Mouse (Mus musculus): ENCODE measurements at regions not wholly inside any gene's neighbourhood (a gene's known extent, or its start where the extent isn't known, plus 50 kb on each side); places are given as distances from the start of the nearest gene placed in this dataset.

DNA sequence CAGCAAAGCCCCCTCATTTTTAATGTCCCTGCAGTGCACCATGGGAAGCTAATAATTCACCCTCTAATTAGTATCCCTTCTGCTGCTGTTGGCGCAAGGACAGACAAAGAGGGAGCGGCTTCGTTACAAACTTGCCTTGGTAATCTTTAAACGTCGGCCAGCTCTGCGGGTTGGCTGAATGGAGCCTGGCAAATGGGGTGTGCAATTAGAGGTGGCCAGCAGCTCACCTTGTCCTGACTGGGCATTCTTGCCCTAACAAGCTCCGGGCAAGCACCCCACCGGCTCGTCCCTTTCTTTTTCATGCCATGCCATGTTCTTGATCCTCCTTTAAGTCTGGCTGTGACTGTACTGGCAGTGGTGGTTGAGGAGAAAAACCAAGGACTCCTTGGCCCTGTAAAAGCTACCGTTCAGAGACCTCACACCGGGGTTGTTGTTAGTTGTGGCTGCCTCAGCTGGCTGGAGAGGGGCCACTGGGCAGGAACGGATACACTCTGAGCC is 179.2 kb upstream of the N4bp1 start:
- H3K9ac ChIP-seq (ENCODE audit: low read depth, low read length): no peak overlapping the region
- H3K27me3 ChIP-seq (ENCODE audit: control insufficient read depth, insufficient read depth, low read depth, low read length): no peaks in the 10 kb centered on the region
- H3K9me3 ChIP-seq (replicated peaks; ENCODE audit: control insufficient read depth, low read length, poor library complexity, severe bottlenecking): no peaks in the 10 kb centered on the region
- no peak overlapping the region for H3K4me2 ChIP-seq (ENCODE audit: low read length)
- peaks cover 6% of the 10 kb centered on the region; the same call in 1 of the 2 replicates for H3K4me1 ChIP-seq (ENCODE audit: control insufficient read depth, insufficient read depth, low read length)
- H3K36me3 ChIP-seq (ENCODE audit: control insufficient read depth, insufficient read depth, low read length): no peaks in the 10 kb centered on the region
- ATAC-seq: peak; percentile 60; the same call in 1 of the 2 replicates
- WGBS: 32% methylated on average over 12 of the region's 12 CpGs
- no peak overlapping the region for H3K4me3 ChIP-seq (ENCODE audit: low read depth, low read length)
- H3K27ac ChIP-seq (ENCODE audit: low read length): peak overlapping the region; percentile 17; the same call in 1 of the 2 replicates

DNA sequence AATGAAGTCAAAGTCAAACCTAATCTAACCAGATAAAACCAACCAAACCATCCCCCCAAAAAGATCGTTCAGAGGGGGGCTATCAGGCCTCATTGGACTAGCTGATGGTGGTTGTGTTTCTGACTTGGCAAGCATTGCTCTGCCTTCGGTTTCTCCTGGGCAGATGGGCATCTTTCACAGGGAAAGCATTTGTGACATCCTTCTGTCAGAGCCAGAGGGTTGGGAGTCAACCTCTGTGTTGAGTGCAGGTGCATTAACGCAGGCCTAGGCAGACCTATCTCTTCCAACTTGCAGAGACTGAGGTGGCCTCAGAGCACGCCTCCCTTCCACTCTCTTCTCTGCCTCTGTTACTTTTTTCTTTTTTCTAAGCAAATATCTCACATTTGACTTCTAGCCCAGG is 178.5 kb upstream of the N4bp1 start:
- WGBS: 75% methylated on average over 4 of the region's 4 CpGs
- Histone ChIP-seq H3K9ac (ENCODE audit: low read depth, low read length) (no peak overlapping the region), H3K4me1 (ENCODE audit: control insufficient read depth, insufficient read depth, low read length) (peaks cover 6% of the 10 kb centered on the region; the same call in 1 of the 2 replicates), H3K36me3 (ENCODE audit: control insufficient read depth, insufficient read depth, low read length) (no peaks in the 10 kb centered on the region), H3K4me2 (ENCODE audit: low read length) (no peak overlapping the region), H3K4me3 (ENCODE audit: low read depth, low read length) (no peak overlapping the region), H3K27me3 (ENCODE audit: control insufficient read depth, insufficient read depth, low read depth, low read length) (no peaks in the 10 kb centered on the region), H3K27ac (ENCODE audit: low read length) (no peak overlapping the region), H3K9me3 (replicated peaks; ENCODE audit: control insufficient read depth, low read length, poor library complexity, severe bottlenecking) (no peaks in the 10 kb centered on the region)
- peak; percentile 51; the same call in 1 of the 2 replicates for ATAC-seq

DNA sequence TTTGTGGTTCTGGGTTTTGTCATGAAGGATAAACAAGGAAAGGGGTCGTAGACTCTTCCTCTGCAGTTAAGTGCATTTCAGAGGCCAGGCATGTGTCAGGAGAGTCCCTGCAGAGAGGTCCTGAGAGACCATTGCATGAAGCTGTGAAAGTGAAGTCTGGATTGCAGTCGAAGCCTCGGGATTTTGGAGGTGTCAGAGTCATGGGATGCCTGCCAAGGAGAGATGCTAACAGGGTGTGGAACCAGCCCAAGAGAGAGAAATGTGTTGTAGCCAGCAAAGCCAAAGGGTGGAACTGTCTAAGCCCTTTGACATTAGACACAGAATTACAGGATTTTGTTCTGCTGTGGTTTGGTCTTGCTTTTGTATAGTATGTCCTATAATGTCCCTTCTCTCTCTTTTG is 164.7 kb upstream of the N4bp1 start:
- Histone ChIP-seq H3K4me3 (ENCODE audit: low read depth, low read length) (no peak overlapping the region), H3K36me3 (ENCODE audit: control insufficient read depth, insufficient read depth, low read length) (no peaks in the 10 kb centered on the region), H3K27ac (ENCODE audit: low read length) (no peak overlapping the region), H3K9ac (ENCODE audit: low read depth, low read length) (no peak overlapping the region), H3K4me1 (ENCODE audit: control insufficient read depth, insufficient read depth, low read length) (no peaks in the 10 kb centered on the region), H3K27me3 (ENCODE audit: control insufficient read depth, insufficient read depth, low read depth, low read length) (no peaks in the 10 kb centered on the region), H3K9me3 (replicated peaks; ENCODE audit: control insufficient read depth, low read length, poor library complexity, severe bottlenecking) (no peaks in the 10 kb centered on the region), H3K4me2 (ENCODE audit: low read length) (no peak overlapping the region)
- WGBS: 72% methylated on average over 3 of the region's 3 CpGs
- ATAC-seq: no peak

DNA sequence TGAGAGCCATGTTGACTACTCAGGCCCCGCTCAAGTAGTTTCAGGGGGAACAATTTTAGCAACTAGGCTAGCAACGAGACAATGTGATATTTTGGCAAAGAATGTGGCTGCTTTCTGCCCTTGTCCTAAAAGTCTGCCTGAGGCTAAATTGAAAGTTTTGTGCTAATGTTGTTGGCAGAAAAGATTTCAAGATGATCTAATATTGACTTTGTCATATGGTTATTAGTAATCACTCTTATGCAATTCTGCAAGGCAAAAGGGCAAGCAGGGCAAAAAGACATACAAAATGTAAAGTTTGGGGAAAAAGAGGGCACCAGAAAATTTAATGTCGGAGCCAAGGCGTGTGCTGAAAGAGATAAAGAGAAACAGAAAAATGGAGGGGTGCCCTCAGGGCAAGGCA is 164.1 kb upstream of the N4bp1 start:
- WGBS: 85% methylated on average over 4 of the region's 4 CpGs
- Histone ChIP-seq H3K9ac (ENCODE audit: low read depth, low read length) (no peak overlapping the region), H3K4me1 (ENCODE audit: control insufficient read depth, insufficient read depth, low read length) (no peaks in the 10 kb centered on the region; the same call in 1 of the 2 replicates), H3K27me3 (ENCODE audit: control insufficient read depth, insufficient read depth, low read depth, low read length) (no peaks in the 10 kb centered on the region), H3K9me3 (replicated peaks; ENCODE audit: control insufficient read depth, low read length, poor library complexity, severe bottlenecking) (no peaks in the 10 kb centered on the region), H3K36me3 (ENCODE audit: control insufficient read depth, insufficient read depth, low read length) (no peaks in the 10 kb centered on the region), H3K4me3 (ENCODE audit: low read depth, low read length) (no peak overlapping the region), H3K4me2 (ENCODE audit: low read length) (no peak overlapping the region), H3K27ac (ENCODE audit: low read length) (no peak overlapping the region)
- no peak for ATAC-seq

DNA sequence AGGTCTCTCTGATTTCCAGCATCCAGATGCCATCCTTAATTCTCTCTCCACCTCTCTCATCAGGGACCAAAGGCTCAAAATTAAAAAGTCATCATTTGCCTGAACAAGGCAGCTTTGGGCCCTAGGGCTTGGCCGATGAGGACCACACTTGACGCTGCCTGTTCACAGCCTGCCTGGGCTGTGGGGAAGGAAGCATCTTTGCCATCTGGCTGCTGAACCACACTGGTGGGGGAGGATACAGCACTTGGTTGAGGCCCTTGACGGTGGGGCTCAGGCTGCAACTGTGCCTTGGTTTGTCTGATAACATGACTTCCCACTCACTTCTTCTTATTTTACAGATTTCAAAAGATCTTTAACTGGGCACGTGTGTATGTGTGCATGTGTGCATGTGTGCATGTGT is 161.5 kb upstream of the N4bp1 start:
- no peak overlapping the region for H3K9ac ChIP-seq (ENCODE audit: low read depth, low read length)
- no peak overlapping the region for H3K4me3 ChIP-seq (ENCODE audit: low read depth, low read length)
- WGBS: 81% methylated on average over 4 of the region's 4 CpGs
- no peak for ATAC-seq
- no peak overlapping the region for H3K4me2 ChIP-seq (ENCODE audit: low read length)
- no peak overlapping the region for H3K27ac ChIP-seq (ENCODE audit: low read length)
- no peaks in the 10 kb centered on the region for H3K36me3 ChIP-seq (ENCODE audit: control insufficient read depth, insufficient read depth, low read length)
- no peaks in the 10 kb centered on the region for H3K9me3 ChIP-seq (replicated peaks; ENCODE audit: control insufficient read depth, low read length, poor library complexity, severe bottlenecking)
- no peaks in the 10 kb centered on the region for H3K27me3 ChIP-seq (ENCODE audit: control insufficient read depth, insufficient read depth, low read depth, low read length)
- H3K4me1 ChIP-seq (ENCODE audit: control insufficient read depth, insufficient read depth, low read length): no peaks in the 10 kb centered on the region; the same call in 1 of the 2 replicates

DNA sequence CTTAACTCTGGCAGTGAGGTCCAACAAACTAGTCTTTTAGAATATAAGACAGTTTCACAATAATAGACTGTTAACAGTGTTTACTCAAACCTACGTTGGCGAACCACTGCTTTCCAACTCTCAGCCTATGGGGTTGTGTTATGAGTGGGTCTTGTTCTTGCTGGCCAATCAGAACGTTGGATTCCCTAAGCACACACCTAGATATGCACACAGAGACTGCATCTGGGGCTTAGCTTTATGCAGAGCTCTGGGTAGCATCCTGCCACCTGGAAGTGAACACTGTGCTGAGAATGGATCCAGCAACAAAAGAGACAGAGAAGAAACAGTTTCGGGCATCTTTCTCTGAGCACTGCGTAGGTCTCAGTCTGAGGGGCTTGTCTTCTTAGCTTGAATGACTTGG is 158.0 kb upstream of the N4bp1 start:
- WGBS: 89% methylated on average over 5 of the region's 5 CpGs
- Histone ChIP-seq H3K27ac (ENCODE audit: low read length) (no peak overlapping the region), H3K9ac (ENCODE audit: low read depth, low read length) (no peak overlapping the region), H3K4me3 (ENCODE audit: low read depth, low read length) (no peak overlapping the region), H3K27me3 (ENCODE audit: control insufficient read depth, insufficient read depth, low read depth, low read length) (no peaks in the 10 kb centered on the region), H3K4me2 (ENCODE audit: low read length) (no peak overlapping the region), H3K4me1 (ENCODE audit: control insufficient read depth, insufficient read depth, low read length) (peaks cover 5% of the 10 kb centered on the region), H3K9me3 (replicated peaks; ENCODE audit: control insufficient read depth, low read length, poor library complexity, severe bottlenecking) (no peaks in the 10 kb centered on the region), H3K36me3 (ENCODE audit: control insufficient read depth, insufficient read depth, low read length) (no peaks in the 10 kb centered on the region)
- ATAC-seq: no peak

DNA sequence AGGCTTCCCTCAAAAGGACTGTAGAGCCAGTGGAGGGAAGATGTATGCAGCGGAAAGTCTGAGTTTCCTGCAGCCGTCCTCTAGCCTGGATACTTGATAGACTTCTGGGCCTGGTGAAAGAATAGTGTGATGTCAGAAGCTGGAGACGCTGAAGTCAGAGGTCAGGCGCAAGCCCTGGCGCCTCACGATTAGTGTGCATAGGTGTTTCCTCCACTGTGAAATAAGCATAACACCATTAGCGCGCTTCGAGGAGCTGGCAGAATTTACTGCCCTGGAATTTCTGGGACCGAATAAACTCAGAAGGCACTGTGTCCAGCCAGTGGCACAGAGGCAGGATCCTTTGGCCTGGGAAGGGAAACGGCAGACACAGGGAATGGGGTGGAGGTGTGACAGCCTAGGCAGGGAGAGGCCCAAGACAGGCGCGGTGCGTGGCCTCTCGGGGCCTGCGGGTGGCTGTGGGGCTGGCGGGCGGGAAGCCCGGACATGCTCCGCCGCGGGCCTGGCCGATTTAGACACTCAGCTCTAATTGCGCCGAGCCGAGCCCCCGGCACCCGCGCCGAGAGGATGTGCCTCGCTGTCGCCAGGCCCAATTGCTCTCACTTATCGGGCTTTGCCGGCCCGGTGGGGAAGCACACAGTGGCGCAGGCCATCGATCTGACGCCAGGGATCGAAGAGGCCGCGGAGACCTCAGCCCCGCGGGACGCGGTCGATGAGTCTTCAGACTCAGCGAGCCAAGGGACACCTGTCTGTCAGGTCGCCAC is 152.7 kb upstream of the N4bp1 start:
- peak overlapping the region; percentile 34 for H3K4me3 ChIP-seq (ENCODE audit: low read depth, low read length)
- no peaks in the 10 kb centered on the region for H3K27me3 ChIP-seq (ENCODE audit: control insufficient read depth, insufficient read depth, low read depth, low read length)
- no peaks in the 10 kb centered on the region for H3K9me3 ChIP-seq (replicated peaks; ENCODE audit: control insufficient read depth, low read length, poor library complexity, severe bottlenecking)
- 3% methylated on average over 48 of the region's 48 CpGs for WGBS
- no peaks in the 10 kb centered on the region for H3K36me3 ChIP-seq (ENCODE audit: control insufficient read depth, insufficient read depth, low read length)
- no peak overlapping the region for H3K27ac ChIP-seq (ENCODE audit: low read length)
- H3K4me1 ChIP-seq (ENCODE audit: control insufficient read depth, insufficient read depth, low read length): peaks cover 10% of the 10 kb centered on the region
- peak overlapping the region; percentile 69 for H3K4me2 ChIP-seq (ENCODE audit: low read length)
- ATAC-seq: peak; percentile 48; the same call in 1 of the 2 replicates
- H3K9ac ChIP-seq (ENCODE audit: low read depth, low read length): peak overlapping the region; percentile 62

DNA sequence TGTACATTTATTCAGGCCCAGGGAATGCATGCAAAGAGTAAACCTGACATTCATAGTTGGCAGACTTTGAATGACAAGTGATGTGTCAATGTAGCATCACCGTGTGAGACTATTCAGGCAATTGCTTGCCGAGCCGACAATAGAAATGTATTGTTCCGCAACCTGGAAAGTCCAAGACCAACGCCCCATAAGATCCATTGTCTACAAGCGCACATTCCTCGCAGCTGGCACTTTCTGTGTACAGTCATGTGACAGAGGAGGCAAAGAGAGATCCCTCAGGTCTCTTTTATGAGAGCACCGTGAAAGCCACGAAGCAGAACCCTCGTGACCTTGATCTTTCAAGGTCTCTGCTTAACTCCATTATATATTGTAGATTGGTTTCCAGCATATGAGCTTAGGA is 150.9 kb upstream of the N4bp1 start:
- WGBS: 63% methylated on average over 10 of the region's 10 CpGs
- no peaks in the 10 kb centered on the region for H3K9me3 ChIP-seq (replicated peaks; ENCODE audit: control insufficient read depth, low read length, poor library complexity, severe bottlenecking)
- no peak overlapping the region for H3K4me3 ChIP-seq (ENCODE audit: low read depth, low read length)
- H3K27me3 ChIP-seq (ENCODE audit: control insufficient read depth, insufficient read depth, low read depth, low read length): no peaks in the 10 kb centered on the region
- H3K27ac ChIP-seq (ENCODE audit: low read length): no peak overlapping the region
- H3K36me3 ChIP-seq (ENCODE audit: control insufficient read depth, insufficient read depth, low read length): no peaks in the 10 kb centered on the region
- H3K4me2 ChIP-seq (ENCODE audit: low read length): no peak overlapping the region
- ATAC-seq: no peak
- no peak overlapping the region for H3K9ac ChIP-seq (ENCODE audit: low read depth, low read length)
- peaks cover 10% of the 10 kb centered on the region for H3K4me1 ChIP-seq (ENCODE audit: control insufficient read depth, insufficient read depth, low read length)

DNA sequence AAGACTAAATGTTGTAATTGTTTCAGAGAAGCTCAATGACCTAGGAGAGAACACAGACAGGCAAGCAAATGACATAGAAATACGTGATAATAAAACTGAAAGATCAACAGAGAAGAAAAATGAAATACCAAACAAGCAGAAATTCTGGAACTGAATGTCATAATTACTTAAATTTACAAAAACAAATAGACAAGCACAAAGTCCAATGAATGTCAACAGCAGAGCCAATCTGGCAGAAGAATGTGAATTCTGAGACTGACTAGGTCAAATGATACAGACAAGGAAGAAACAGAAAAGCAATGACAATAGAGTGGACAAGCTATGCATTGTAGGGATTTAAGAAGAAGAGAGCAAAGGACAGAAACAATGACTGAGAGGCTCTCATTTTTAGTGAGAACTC is 143.1 kb upstream of the N4bp1 start:
- WGBS: 87% methylated on average over 1 of the region's 1 CpGs

More for the DNA sequence above, 143.1 kb upstream of the N4bp1 start:
- no peaks in the 10 kb centered on the region for H3K36me3 ChIP-seq (ENCODE audit: control insufficient read depth, insufficient read depth, low read length)
- no peaks in the 10 kb centered on the region for H3K4me1 ChIP-seq (ENCODE audit: control insufficient read depth, insufficient read depth, low read length)
- no peaks in the 10 kb centered on the region for H3K9me3 ChIP-seq (replicated peaks; ENCODE audit: control insufficient read depth, low read length, poor library complexity, severe bottlenecking)
- H3K27ac ChIP-seq (ENCODE audit: low read length): no peak overlapping the region
- no peak for ATAC-seq
- H3K27me3 ChIP-seq (ENCODE audit: control insufficient read depth, insufficient read depth, low read depth, low read length): no peaks in the 10 kb centered on the region
- H3K4me3 ChIP-seq (ENCODE audit: low read depth, low read length): no peak overlapping the region
- H3K9ac ChIP-seq (ENCODE audit: low read depth, low read length): no peak overlapping the region
- no peak overlapping the region for H3K4me2 ChIP-seq (ENCODE audit: low read length)

Measured in midbrain, embryonic 16.5 days (tissue).